Mouse (Mus musculus) limb, embryonic 11.5 days (tissue): ENCODE results near the gene Cxcr4. TPM values are rescaled to one million over a fixed set of nuclear protein-coding genes. Genes with fewer than 3 reads are reported as not detected.

Source experiments
- ATAC-seq: fragments of 200-750 bp; cut with Nextera tagmentation; 2 replicates; pipeline ENCODE4 v1.8.0; 2017; ENCODE audit warnings: low read depth; ENCODE audit not compliant: insufficient number of reproducible peaks, low FRiP score, low TSS enrichment
- DNase-seq: peaks from one replicate; pipeline ENCODE4 v3.0.0-alpha.2; 2015; ENCODE audit warnings: low spot score
- H3K27ac ChIP-seq: fragments of 300-500 bp; sonication (generic); replicated peaks from 2 replicates; pipeline ENCODE4 v1.5.1; 2014; ENCODE audit warnings: low read depth, mild to moderate bottlenecking, low read length
- H3K27me3 ChIP-seq: fragments of 300-500 bp; sonication (generic); 2 replicates; pipeline ENCODE4 v1.6.1; 2014; ENCODE audit warnings: mild to moderate bottlenecking, low read length, mixed read lengths; ENCODE audit not compliant: control insufficient read depth, insufficient read depth
- H3K36me3 ChIP-seq: fragments of 300-500 bp; sonication (generic); 2 replicates; pipeline ENCODE4 v1.6.1; 2014; ENCODE audit warnings: mild to moderate bottlenecking, low read length, moderate library complexity, mixed read lengths; ENCODE audit not compliant: control insufficient read depth, insufficient read depth
- H3K4me1 ChIP-seq: fragments of 300-500 bp; sonication (generic); 2 replicates; pipeline ENCODE4 v1.6.1; 2014; ENCODE audit warnings: low read length, mixed read lengths; ENCODE audit not compliant: control insufficient read depth, insufficient read depth
- H3K4me2 ChIP-seq: fragments of 300-500 bp; sonication (generic); 2 replicates; pipeline ENCODE4 v1.6.1; 2014; ENCODE audit warnings: low read depth, mild to moderate bottlenecking, moderate library complexity; ENCODE audit not compliant: severe bottlenecking
- H3K4me3 ChIP-seq: fragments of 300-500 bp; sonication (generic); 2 replicates; pipeline ENCODE4 v1.5.1; 2014; ENCODE audit warnings: low read depth, low read length
- H3K9ac ChIP-seq: fragments of 300-500 bp; sonication (generic); 2 replicates; pipeline ENCODE4 v1.6.1; 2014; ENCODE audit warnings: mild to moderate bottlenecking, low read length
- H3K9me3 ChIP-seq: fragments of 300-500 bp; sonication (generic); 2 replicates; pipeline ENCODE4 v1.6.1; 2016; ENCODE audit warnings: low read length; ENCODE audit not compliant: control insufficient read depth
- WGBS: fragments of 180-500 bp; shearing (Covaris S2); extraction: QIAGEN DNeasy Blood & Tissue Kit; methylation state at CpG from one replicate; pipeline ENCODE4 v1.1.7; 2014; 5-methylcytosine and 5-hydroxymethylcytosine counted together
- polyA plus RNA-seq: library from polyadenylated mRNA; unstranded; fragments of >200 nt; fragmentation: Nextera tagmentation; extraction: Ambion mirVana; gene quantifications from 2 replicates; pipeline ENCODE4 v1.2.1, GENCODE M21; 2014

The Cxcr4 gene
- polyA plus RNA-seq, 1 experiment from 2014 or later: 3.1 TPM

DNA sequence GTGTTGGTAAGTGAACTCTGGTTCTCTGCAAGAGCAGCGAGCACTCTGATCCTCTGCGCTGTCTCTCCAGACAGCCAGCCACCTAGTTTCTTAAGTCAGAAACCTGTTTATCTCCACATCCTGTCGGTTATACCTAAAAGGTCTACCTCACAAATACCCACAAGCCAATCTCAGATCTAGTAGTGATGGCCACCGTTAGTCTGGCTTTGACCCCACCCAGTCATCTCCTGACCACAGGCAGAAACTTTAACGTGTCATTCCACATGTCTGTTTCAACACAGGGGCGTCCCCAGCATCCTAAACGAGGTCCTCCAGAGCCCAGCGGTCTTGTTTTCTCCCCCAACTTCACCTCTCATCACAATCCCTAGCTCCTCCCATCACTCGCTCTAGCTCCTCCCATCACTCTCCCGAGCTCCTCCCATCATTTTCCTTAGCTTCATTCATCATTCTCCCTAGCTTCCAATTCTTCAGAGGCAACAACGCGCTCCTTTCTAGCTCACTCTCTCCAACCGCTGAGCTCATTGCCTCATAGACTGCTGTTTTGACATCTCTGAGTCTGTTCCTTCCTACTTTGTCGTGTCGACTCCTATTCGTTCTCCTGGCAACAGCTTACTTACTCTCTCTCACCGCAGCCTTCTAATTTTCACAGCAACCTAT, 22.0 kb downstream of the Cxcr4 start:
- H3K27ac ChIP-seq: no peak overlapping the region
- no peak overlapping the region for H3K4me3 ChIP-seq
- ATAC-seq (no peak), DNase-seq (no peak)
- H3K9ac ChIP-seq: no peak overlapping the region
- H3K27me3 ChIP-seq: no peaks in the 10 kb centered on the region
- H3K4me2 ChIP-seq: no peak overlapping the region
- H3K4me1 ChIP-seq: no peaks in the 10 kb centered on the region
- no peaks in the 10 kb centered on the region for H3K36me3 ChIP-seq
- H3K9me3 ChIP-seq: no peaks in the 10 kb centered on the region
- 81% methylated on average over 17 of the region's 17 CpGs for WGBS

DNA sequence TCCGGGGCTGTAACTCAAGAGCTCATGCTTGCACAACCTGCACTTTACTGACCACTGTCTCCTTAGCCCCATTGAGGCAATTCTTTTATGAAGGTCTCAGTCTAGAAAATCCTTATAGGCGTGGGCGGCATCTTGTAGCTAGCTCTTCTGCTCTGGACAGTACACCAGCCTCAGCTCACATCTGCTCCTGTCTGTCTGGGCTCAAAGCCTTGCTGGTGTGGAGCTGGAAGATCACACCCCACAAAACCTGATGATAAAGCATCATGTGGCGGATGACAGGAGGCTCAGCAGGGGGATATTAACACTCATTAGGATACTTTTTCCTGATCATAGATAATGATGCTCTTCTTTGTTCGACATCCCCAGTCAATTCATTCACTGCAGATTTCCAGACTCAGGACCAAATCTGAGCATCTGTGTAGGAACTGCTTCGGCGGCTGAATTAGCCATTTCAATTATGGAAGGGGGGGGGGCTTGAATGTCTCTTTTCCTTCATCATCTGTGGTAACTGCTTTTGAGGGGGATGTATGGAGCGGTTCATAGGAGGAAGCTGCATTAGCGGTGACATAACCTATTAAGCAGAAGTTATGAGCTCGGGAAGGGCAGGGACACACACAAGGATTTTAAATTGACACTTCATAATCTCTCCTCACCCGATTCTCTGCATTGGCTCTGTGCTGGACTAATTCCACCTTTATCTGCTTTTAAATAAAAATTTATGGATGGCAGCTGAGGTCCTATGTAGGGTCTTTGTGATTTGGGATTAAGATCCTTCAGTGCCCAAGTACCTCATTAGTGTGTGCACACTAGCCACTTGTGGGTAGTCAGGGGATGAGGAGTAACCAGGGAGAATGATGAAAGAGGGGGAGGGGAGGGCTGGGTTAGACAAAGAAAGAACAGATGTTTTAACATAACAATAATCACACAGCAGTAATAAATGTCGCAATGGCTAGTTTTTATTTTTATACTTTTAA, 24.6 kb downstream of the Cxcr4 start:
- Histone ChIP-seq H3K27ac (no peak overlapping the region), H3K4me2 (no peak overlapping the region), H3K4me3 (no peak overlapping the region), H3K27me3 (no peaks in the 10 kb centered on the region), H3K9me3 (no peaks in the 10 kb centered on the region), H3K36me3 (no peaks in the 10 kb centered on the region), H3K9ac (no peak overlapping the region), H3K4me1 (no peaks in the 10 kb centered on the region)
- ATAC-seq (no peak), DNase-seq (no peak)
- WGBS: 82% methylated on average over 12 of the region's 12 CpGs

DNA sequence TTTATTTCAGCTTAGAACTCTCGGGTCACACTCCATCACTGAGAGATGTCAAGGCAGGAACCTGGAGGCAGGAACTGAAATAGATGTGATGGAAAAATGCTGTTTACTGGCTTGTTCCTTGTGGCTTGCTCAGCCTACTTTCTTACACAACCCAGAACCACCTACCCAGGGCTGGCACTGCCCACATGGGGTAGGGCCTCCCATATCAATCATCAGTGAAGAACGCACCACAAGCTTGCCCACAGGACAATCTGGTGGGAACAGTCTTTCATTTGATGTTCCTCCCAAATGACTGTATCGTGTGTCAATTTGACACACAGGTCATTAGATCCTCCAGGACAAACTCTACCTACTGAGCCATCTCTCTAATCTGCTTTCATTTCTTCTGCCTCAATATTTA, 28.2 kb downstream of the Cxcr4 start:
- 77% methylated on average over 3 of the region's 3 CpGs for WGBS
- H3K4me3 ChIP-seq: no peak overlapping the region
- H3K4me1 ChIP-seq: no peaks in the 10 kb centered on the region
- H3K4me2 ChIP-seq: no peak overlapping the region
- no peak for DNase-seq
- H3K36me3 ChIP-seq: no peaks in the 10 kb centered on the region
- no peak overlapping the region for H3K9ac ChIP-seq
- no peaks in the 10 kb centered on the region for H3K9me3 ChIP-seq
- no peaks in the 10 kb centered on the region for H3K27me3 ChIP-seq
- no peak overlapping the region for H3K27ac ChIP-seq
- ATAC-seq: no peak

DNA sequence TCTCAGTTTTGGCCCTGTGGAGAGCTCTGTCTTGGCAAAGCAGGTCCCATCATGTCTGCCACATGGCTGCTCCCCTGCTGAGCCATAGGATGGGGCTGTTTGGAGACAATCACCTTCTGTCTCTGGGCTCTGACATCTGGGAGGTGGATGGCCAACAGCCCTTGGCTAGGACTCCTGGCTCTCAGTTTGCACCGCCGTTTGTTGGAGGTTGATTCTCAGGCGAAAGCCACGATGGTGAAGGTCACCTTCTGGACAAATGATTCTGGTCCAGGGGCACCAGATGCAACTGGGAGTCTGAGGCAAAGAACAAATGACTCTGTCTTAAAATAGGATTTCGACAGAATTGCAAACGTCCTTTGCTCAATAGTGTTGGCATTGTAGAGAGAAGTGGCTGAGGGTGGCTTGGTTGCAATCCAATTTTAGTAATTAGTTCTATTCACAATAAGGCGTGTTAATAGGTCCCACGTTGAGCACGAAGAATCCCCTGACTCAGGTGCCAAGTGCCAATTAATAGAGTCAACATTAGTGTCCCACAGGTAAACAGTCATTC, 30.7 kb downstream of the Cxcr4 start:
- H3K36me3 ChIP-seq: no peaks in the 10 kb centered on the region
- no peak for DNase-seq
- no peaks in the 10 kb centered on the region for H3K4me1 ChIP-seq
- H3K9ac ChIP-seq: no peak overlapping the region
- H3K9me3 ChIP-seq: no peaks in the 10 kb centered on the region
- no peak overlapping the region for H3K4me2 ChIP-seq
- no peaks in the 10 kb centered on the region for H3K27me3 ChIP-seq
- no peak overlapping the region for H3K27ac ChIP-seq
- no peak for ATAC-seq
- WGBS: 90% methylated on average over 9 of the region's 9 CpGs
- no peak overlapping the region for H3K4me3 ChIP-seq

DNA sequence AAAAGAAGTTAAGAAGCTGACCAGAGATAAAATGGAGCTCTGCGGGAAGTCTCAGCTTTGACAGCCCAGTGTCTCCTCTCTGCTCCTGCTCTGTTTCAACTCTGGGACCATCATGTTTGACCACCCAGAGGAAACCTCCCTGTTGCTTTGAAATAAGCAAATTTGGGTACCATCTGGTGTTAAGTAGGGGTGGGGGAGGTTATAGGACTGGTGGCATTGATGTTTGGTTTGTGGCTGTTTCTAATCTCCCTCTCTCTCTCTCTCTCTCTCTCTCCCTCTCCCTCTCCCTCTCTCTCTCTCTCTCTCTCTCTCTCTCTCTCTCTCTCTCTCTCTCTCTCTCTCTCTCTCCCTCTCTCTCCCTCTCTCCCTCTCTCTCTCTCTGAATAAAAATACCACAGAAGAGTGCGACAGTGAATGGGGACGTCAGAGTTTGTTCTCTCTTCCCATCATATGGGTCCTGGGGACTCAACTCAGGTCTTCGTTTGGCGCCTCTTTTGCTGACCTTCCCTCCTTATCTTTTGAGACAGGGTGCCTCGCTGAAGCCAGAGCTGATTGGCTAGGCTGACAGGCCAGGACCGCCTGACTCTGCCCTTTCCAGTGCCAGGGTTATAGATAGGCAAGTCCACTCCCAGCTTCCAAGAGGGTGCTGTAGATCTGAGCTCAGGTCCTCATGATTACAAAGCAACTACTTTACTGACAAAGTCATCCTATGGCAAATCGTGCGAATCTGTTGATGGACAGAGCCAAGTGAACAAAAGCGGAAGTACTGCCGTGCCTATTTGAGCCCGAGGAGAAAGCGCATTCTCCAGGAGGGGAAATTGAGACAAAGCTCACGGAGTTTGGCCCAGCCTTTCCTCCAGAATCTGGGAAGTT, 31.4 kb downstream of the Cxcr4 start:
- DNase-seq (no peak), ATAC-seq (no peak)
- Histone ChIP-seq H3K27me3 (no peaks in the 10 kb centered on the region), H3K9me3 (no peaks in the 10 kb centered on the region), H3K4me1 (no peaks in the 10 kb centered on the region), H3K27ac (no peak overlapping the region), H3K36me3 (no peaks in the 10 kb centered on the region), H3K9ac (no peak overlapping the region), H3K4me2 (no peak overlapping the region), H3K4me3 (no peak overlapping the region)
- WGBS: 74% methylated on average over 14 of the region's 14 CpGs

DNA sequence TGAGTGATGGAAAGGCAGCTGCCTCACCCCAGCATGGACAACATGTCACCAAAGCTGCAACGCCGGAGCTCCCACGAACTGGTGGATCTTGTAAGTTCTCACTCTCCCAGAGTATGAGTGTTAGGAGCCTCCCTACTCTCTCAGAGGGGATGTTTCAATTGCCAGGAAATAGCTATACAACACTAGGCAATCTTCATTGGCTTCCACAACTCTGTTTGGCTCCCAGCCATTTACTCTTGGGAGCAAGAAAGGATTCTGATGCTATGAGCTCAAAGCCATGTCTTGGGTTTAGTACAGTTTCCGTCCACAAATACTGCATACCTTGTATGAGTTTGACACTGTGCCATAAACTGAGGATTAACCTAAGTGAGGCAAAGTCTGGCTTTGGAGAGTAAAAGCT, 34.1 kb downstream of the Cxcr4 start:
- no peak overlapping the region for H3K4me2 ChIP-seq
- WGBS: 88% methylated on average over 4 of the region's 4 CpGs
- no peak for DNase-seq
- H3K27ac ChIP-seq: no peak overlapping the region
- no peak overlapping the region for H3K4me3 ChIP-seq
- H3K9ac ChIP-seq: no peak overlapping the region
- H3K36me3 ChIP-seq: no peaks in the 10 kb centered on the region
- ATAC-seq: no peak
- H3K4me1 ChIP-seq: no peaks in the 10 kb centered on the region
- no peaks in the 10 kb centered on the region for H3K9me3 ChIP-seq
- H3K27me3 ChIP-seq: no peaks in the 10 kb centered on the region

DNA sequence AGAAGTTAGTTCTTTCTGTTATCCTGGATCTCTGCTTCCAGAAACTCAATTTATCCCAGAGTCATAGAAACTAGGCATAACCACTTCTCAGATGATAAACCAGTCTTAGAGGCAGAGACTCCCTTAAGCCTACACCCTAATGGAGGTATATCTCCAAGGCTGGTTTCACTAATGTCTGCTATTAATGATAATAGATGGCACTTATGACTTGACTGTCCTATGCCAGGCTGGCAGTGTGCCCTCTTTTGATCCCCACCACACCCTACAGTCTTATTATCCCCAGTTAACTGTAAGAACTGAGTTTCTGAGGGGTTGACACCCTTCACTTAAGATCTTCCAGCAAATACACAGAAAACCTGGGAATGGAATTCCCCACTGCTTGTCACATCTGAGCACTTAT, 39.5 kb downstream of the Cxcr4 start:
- Histone ChIP-seq H3K9ac (no peak overlapping the region), H3K4me1 (no peaks in the 10 kb centered on the region), H3K4me3 (no peak overlapping the region), H3K9me3 (no peaks in the 10 kb centered on the region), H3K27ac (no peak overlapping the region), H3K27me3 (no peaks in the 10 kb centered on the region), H3K4me2 (no peak overlapping the region), H3K36me3 (no peaks in the 10 kb centered on the region)
- ATAC-seq (no peak), DNase-seq (no peak)
